Mouse (Mus musculus): ENCODE data around the gene Ddrgk1.
A peak's percentile ranks its signal among the peaks of the same experiment; 100 is the strongest.

DNA sequence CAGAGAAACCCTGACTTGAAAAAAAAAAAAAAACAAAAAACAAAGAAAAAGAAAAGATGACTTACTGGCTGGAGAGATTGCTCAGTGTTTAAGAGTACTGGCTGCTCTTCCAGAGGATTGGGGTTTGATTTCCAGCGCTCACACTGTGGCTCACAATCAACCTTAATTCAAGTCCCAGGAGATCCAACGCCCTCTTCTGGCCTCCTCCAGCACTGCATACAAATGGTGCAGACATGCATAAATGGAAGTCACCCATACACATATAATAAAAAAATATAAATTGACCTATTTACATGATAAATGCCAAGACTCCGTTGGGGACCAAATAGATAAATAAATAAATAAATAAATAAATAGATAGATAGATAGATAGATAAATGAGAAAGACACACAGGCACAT, 36.0 kb downstream of the Ddrgk1 start:
- TF ChIP-seq EP300 (IDR thresholded peaks at IDR 0.05; ENCODE audit: low read length) (no peak), MAFK (IDR thresholded peaks at IDR 0.05; ENCODE audit: insufficient replicate concordance, low read length) (no peak), POLR2A (IDR thresholded peaks at IDR 0.05; ENCODE audit: low read depth, low read length) (no peak), CHD2 (IDR thresholded peaks at IDR 0.05; ENCODE audit: low read length) (no peak), CTCF (conservative IDR thresholded peaks at IDR 0.05 in 1 of 2, IDR thresholded peaks at IDR 0.05 in 1 of 2; ENCODE audit: low read depth in 2 of 2, low read length in 2 of 2) (peak; percentile 31 to 38; a peak in 3 of 4 replicates), MAX (IDR thresholded peaks at IDR 0.05; ENCODE audit: low read length) (no peak), ZMIZ1 (IDR thresholded peaks at IDR 0.05; ENCODE audit: low read depth, low read length) (no peak), POLR2AphosphoS2 (IDR thresholded peaks at IDR 0.05; ENCODE audit: low read depth, low read length) (no peak), TCF12 (IDR thresholded peaks at IDR 0.05; ENCODE audit: low read depth, low read length) (no peak), SMC3 (IDR thresholded peaks at IDR 0.05; ENCODE audit: low read depth, low read length) (no peak)
